Mouse (Mus musculus): ENCODE data around the gene Pla2g16. TPM values are rescaled to one million over a fixed set of nuclear protein-coding genes. Genes with fewer than 3 reads are reported as not detected.

The Pla2g16 gene
- polyA plus RNA-seq, 1 experiment from 2014 or later: 3.0 TPM

- no peaks in the 10 kb centered on the region for H3K9me3 ChIP-seq
Observed at GRCm38 (mm10) chr19:7551550-7552300, 5.5 kb upstream of the Pla2g16 start.

GRCm38 (mm10) chr19:7552301-7552673, 5.0 kb upstream of the Pla2g16 start:
- 86% methylated on average over 2 of the region's 2 CpGs for WGBS
- no peak for ATAC-seq (replicated peaks)
- H3K9ac ChIP-seq: no peak overlapping the region
- H3K9me3 ChIP-seq: no peaks in the 10 kb centered on the region
- no peaks in the 10 kb centered on the region; the same call in 1 of the 2 replicates for H3K27me3 ChIP-seq (replicated peaks)
- no peak overlapping the region for H3K4me2 ChIP-seq
- peaks cover 2% of the 10 kb centered on the region for H3K4me1 ChIP-seq
- no peak overlapping the region for H3K4me3 ChIP-seq
- H3K36me3 ChIP-seq (replicated peaks): no peaks in the 10 kb centered on the region
- H3K27ac ChIP-seq: no peak overlapping the region

More at GRCm38 (mm10) chr19:7551550-7552300, 5.5 kb upstream of the Pla2g16 start:
- no peak overlapping the region for H3K9ac ChIP-seq
- no peak overlapping the region for H3K4me3 ChIP-seq
- no peaks in the 10 kb centered on the region for H3K36me3 ChIP-seq (replicated peaks)
- no peaks in the 10 kb centered on the region; the same call in 1 of the 2 replicates for H3K27me3 ChIP-seq (replicated peaks)
- 76% methylated on average over 4 of the region's 4 CpGs for WGBS
- no peak for ATAC-seq (replicated peaks)
- no peak overlapping the region for H3K27ac ChIP-seq
- H3K4me1 ChIP-seq: no peaks in the 10 kb centered on the region
- no peak overlapping the region for H3K4me2 ChIP-seq

GRCm38 (mm10) chr19:7553441-7553840, 3.8 kb upstream of the Pla2g16 start:
- Histone ChIP-seq H3K9me3 (no peaks in the 10 kb centered on the region), H3K4me3 (no peak overlapping the region)

GRCm38 (mm10) chr19:7554881-7555280, 2.4 kb upstream of the Pla2g16 start:
- H3K9me3 ChIP-seq: no peaks in the 10 kb centered on the region
- H3K36me3 ChIP-seq (replicated peaks): no peaks in the 10 kb centered on the region
- H3K9ac ChIP-seq: no peak overlapping the region

More at GRCm38 (mm10) chr19:7553441-7553840, 3.8 kb upstream of the Pla2g16 start:
- Histone ChIP-seq H3K27ac (no peak overlapping the region), H3K27me3 (replicated peaks) (peaks cover 7% of the 10 kb centered on the region), H3K4me1 (peaks cover 8% of the 10 kb centered on the region), H3K36me3 (replicated peaks) (no peaks in the 10 kb centered on the region), H3K9ac (no peak overlapping the region), H3K4me2 (no peak overlapping the region)
- no peak for ATAC-seq (replicated peaks)

GRCm38 (mm10) chr19:7556641-7557040, 618 bp upstream of the Pla2g16 start:
- no peak overlapping the region for H3K9ac ChIP-seq
- no peak overlapping the region for H3K4me3 ChIP-seq
- 94% methylated on average over 1 of the region's 1 CpGs for WGBS
- H3K9me3 ChIP-seq: no peaks in the 10 kb centered on the region
- peaks cover 7% of the 10 kb centered on the region for H3K27me3 ChIP-seq (replicated peaks)
- H3K36me3 ChIP-seq (replicated peaks): no peaks in the 10 kb centered on the region
- ATAC-seq (replicated peaks): no peak
- H3K4me1 ChIP-seq: peaks cover 8% of the 10 kb centered on the region
- H3K27ac ChIP-seq: no peak overlapping the region
- H3K4me2 ChIP-seq: no peak overlapping the region

More at GRCm38 (mm10) chr19:7554881-7555280, 2.4 kb upstream of the Pla2g16 start:
- no peak for ATAC-seq (replicated peaks)
- Histone ChIP-seq H3K4me3 (no peak overlapping the region), H3K4me1 (peaks cover 8% of the 10 kb centered on the region), H3K4me2 (no peak overlapping the region), H3K27ac (no peak overlapping the region), H3K27me3 (replicated peaks) (peaks cover 7% of the 10 kb centered on the region)
- 76% methylated on average over 4 of the region's 4 CpGs for WGBS

GRCm38 (mm10) chr19:7557844-7558243, 585 bp downstream of the Pla2g16 start:
- WGBS: 6% methylated on average over 4 of the region's 4 CpGs
- no peak overlapping the region for H3K9ac ChIP-seq

GRCm38 (mm10) chr19:7558675-7559074, 1.4 kb downstream of the Pla2g16 start:
- H3K27me3 ChIP-seq (replicated peaks): peaks cover 7% of the 10 kb centered on the region
- H3K27ac ChIP-seq: no peak overlapping the region
- H3K36me3 ChIP-seq (replicated peaks): no peaks in the 10 kb centered on the region
- H3K4me1 ChIP-seq: peaks cover 8% of the 10 kb centered on the region
- 85% methylated on average over 4 of the region's 4 CpGs for WGBS
- no peak for ATAC-seq (replicated peaks)
- H3K4me2 ChIP-seq: no peak overlapping the region
- H3K9ac ChIP-seq: no peak overlapping the region
- H3K4me3 ChIP-seq: no peak overlapping the region
- no peaks in the 10 kb centered on the region for H3K9me3 ChIP-seq

More at GRCm38 (mm10) chr19:7557844-7558243, 585 bp downstream of the Pla2g16 start:
- H3K4me2 ChIP-seq: peak overlapping the region; percentile 61
- no peak overlapping the region for H3K27ac ChIP-seq
- ATAC-seq (replicated peaks): no peak
- no peaks in the 10 kb centered on the region for H3K9me3 ChIP-seq
- H3K4me3 ChIP-seq: peak overlapping the region; percentile 39
- H3K4me1 ChIP-seq: peaks cover 8% of the 10 kb centered on the region
- H3K27me3 ChIP-seq (replicated peaks): peaks cover 7% of the 10 kb centered on the region
- no peaks in the 10 kb centered on the region for H3K36me3 ChIP-seq (replicated peaks)

- Histone ChIP-seq H3K4me3 (no peak overlapping the region), H3K27me3 (replicated peaks) (peaks cover 7% of the 10 kb centered on the region), H3K27ac (no peak overlapping the region), H3K9ac (no peak overlapping the region), H3K4me1 (peaks cover 8% of the 10 kb centered on the region), H3K36me3 (replicated peaks) (no peaks in the 10 kb centered on the region), H3K9me3 (no peaks in the 10 kb centered on the region), H3K4me2 (no peak overlapping the region)
- 78% methylated on average over 4 of the region's 4 CpGs for WGBS
- ATAC-seq (replicated peaks): no peak
Observed at GRCm38 (mm10) chr19:7559986-7560385, 2.7 kb downstream of the Pla2g16 start.

- ATAC-seq (replicated peaks): no peak
- WGBS: 78% methylated on average over 3 of the region's 3 CpGs
- H3K9me3 ChIP-seq: no peaks in the 10 kb centered on the region
Observed at GRCm38 (mm10) chr19:7561456-7561855, 4.2 kb downstream of the Pla2g16 start.

GRCm38 (mm10) chr19:7562601-7563129, 5.4 kb downstream of the Pla2g16 start:
- peaks cover 2% of the 10 kb centered on the region for H3K4me1 ChIP-seq
- no peaks in the 10 kb centered on the region for H3K9me3 ChIP-seq
- no peak overlapping the region for H3K4me2 ChIP-seq
- peaks cover 5% of the 10 kb centered on the region for H3K27me3 ChIP-seq (replicated peaks)
- H3K36me3 ChIP-seq (replicated peaks): no peaks in the 10 kb centered on the region
- no peak overlapping the region for H3K4me3 ChIP-seq
- ATAC-seq (replicated peaks): no peak
- no peak overlapping the region for H3K27ac ChIP-seq
- WGBS: 78% methylated on average over 10 of the region's 10 CpGs
- no peak overlapping the region for H3K9ac ChIP-seq

More at GRCm38 (mm10) chr19:7561456-7561855, 4.2 kb downstream of the Pla2g16 start:
- no peak overlapping the region for H3K4me2 ChIP-seq
- no peak overlapping the region for H3K4me3 ChIP-seq
- H3K27ac ChIP-seq: no peak overlapping the region
- peaks cover 8% of the 10 kb centered on the region for H3K4me1 ChIP-seq
- H3K36me3 ChIP-seq (replicated peaks): no peaks in the 10 kb centered on the region
- peaks cover 7% of the 10 kb centered on the region for H3K27me3 ChIP-seq (replicated peaks)
- no peak overlapping the region for H3K9ac ChIP-seq

- 89% methylated on average over 2 of the region's 2 CpGs for WGBS
- no peak overlapping the region for H3K4me3 ChIP-seq
- no peaks in the 10 kb centered on the region for H3K9me3 ChIP-seq
- H3K9ac ChIP-seq: no peak overlapping the region
- no peak overlapping the region for H3K4me2 ChIP-seq
- H3K27me3 ChIP-seq (replicated peaks): no peaks in the 10 kb centered on the region
- no peak for ATAC-seq (replicated peaks)
- H3K36me3 ChIP-seq (replicated peaks): no peaks in the 10 kb centered on the region
- no peaks in the 10 kb centered on the region for H3K4me1 ChIP-seq
- no peak overlapping the region for H3K27ac ChIP-seq
Observed at GRCm38 (mm10) chr19:7563676-7564075, 6.4 kb downstream of the Pla2g16 start.

GRCm38 (mm10) chr19:7564457-7564856, 7.2 kb downstream of the Pla2g16 start:
- no peaks in the 10 kb centered on the region for H3K9me3 ChIP-seq
- no peak overlapping the region for H3K9ac ChIP-seq
- H3K36me3 ChIP-seq (replicated peaks): no peaks in the 10 kb centered on the region
- ATAC-seq (replicated peaks): no peak
- no peak overlapping the region for H3K27ac ChIP-seq
- no peak overlapping the region for H3K4me2 ChIP-seq
- H3K4me1 ChIP-seq: no peaks in the 10 kb centered on the region
- H3K4me3 ChIP-seq: no peak overlapping the region
- WGBS: 89% methylated on average over 1 of the region's 1 CpGs
- H3K27me3 ChIP-seq (replicated peaks): no peaks in the 10 kb centered on the region

GRCm38 (mm10) chr19:7566826-7567225, 9.6 kb downstream of the Pla2g16 start:
- WGBS: 64% methylated on average over 3 of the region's 3 CpGs
- Histone ChIP-seq H3K27me3 (replicated peaks) (no peaks in the 10 kb centered on the region), H3K4me2 (no peak overlapping the region), H3K9ac (no peak overlapping the region), H3K9me3 (no peaks in the 10 kb centered on the region), H3K4me3 (no peak overlapping the region), H3K4me1 (no peaks in the 10 kb centered on the region), H3K36me3 (replicated peaks) (no peaks in the 10 kb centered on the region), H3K27ac (no peak overlapping the region)
- ATAC-seq (replicated peaks): no peak
